Mouse (Mus musculus): ENCODE results near the gene Map4k4.

DNA sequence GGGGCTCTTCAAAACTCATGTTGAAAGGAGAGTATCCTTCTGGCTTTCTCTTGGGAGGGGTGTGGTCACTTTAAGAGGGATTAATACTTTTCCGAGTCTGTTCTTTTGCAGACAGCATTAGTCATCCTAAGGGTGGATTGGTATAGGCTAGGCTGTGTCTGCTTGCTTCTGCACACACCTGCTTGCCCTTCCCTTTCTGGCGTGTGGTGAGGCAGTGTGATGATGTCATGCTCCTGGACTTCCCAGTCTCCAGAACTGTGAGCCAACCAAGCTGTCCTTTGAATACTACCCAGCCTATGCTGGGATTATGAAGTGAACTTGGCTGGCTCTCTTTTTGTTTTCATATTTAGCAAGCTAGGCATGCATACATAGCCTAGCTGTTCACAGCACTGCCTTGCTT lies 5.6 kb upstream of the Map4k4 start:
- TF ChIP-seq FLI1 (IDR thresholded peaks at IDR 0.05; ENCODE audit: low read length) (no peak), GATA1 (IDR thresholded peaks at IDR 0.05; ENCODE audit: borderline replicate concordance, low read length) (no peak)

Data from megakaryocyte, embryonic 14.5 days (primary cell).